Mouse (Mus musculus): ENCODE results near the gene Aldoc.

GRCm38 (mm10) chr11:78353081-78353480 lies 30.3 kb downstream of the Aldoc start:
- no peak for TF ChIP-seq EP300 (IDR thresholded peaks at IDR 0.05; ENCODE audit: insufficient read depth, low read depth, low read length)
- TF ChIP-seq POLR2A (IDR thresholded peaks at IDR 0.05; ENCODE audit: insufficient read depth, low read length), result no peak
